Mouse (Mus musculus): ENCODE results near the gene Kap.

- TF ChIP-seq CTCF (conservative IDR thresholded peaks at IDR 0.05; ENCODE audit: low read length) (peak; percentile 28; the same call in 1 of the 2 replicates), NANOG (IDR thresholded peaks at IDR 0.05; ENCODE audit: borderline replicate concordance, low read length) (no peak), POU5F1 (IDR thresholded peaks at IDR 0.05; ENCODE audit: borderline replicate concordance, low read length) (no peak)
Observed at GRCm38 (mm10) chr6:133875906-133876462, 22.4 kb upstream of the Kap start.
